Mouse (Mus musculus) limb, embryonic 11.5 days (tissue): ENCODE data around the gene Cadps. TPM values are rescaled to one million over a fixed set of nuclear protein-coding genes. Genes with fewer than 3 reads are reported as not detected.

Experiments used
- ATAC-seq: fragments of 200-750 bp; cut with Nextera tagmentation; 2 replicates; pipeline ENCODE4 v1.8.0; 2017; ENCODE audit warnings: low read depth; ENCODE audit not compliant: insufficient number of reproducible peaks, low FRiP score, low TSS enrichment
- DNase-seq: peaks from one replicate; pipeline ENCODE4 v3.0.0-alpha.2; 2015; ENCODE audit warnings: low spot score
- H3K27ac ChIP-seq: fragments of 300-500 bp; sonication (generic); replicated peaks from 2 replicates; pipeline ENCODE4 v1.5.1; 2014; ENCODE audit warnings: low read depth, mild to moderate bottlenecking, low read length
- H3K27me3 ChIP-seq: fragments of 300-500 bp; sonication (generic); 2 replicates; pipeline ENCODE4 v1.6.1; 2014; ENCODE audit warnings: mild to moderate bottlenecking, low read length, mixed read lengths; ENCODE audit not compliant: control insufficient read depth, insufficient read depth
- H3K36me3 ChIP-seq: fragments of 300-500 bp; sonication (generic); 2 replicates; pipeline ENCODE4 v1.6.1; 2014; ENCODE audit warnings: mild to moderate bottlenecking, low read length, moderate library complexity, mixed read lengths; ENCODE audit not compliant: control insufficient read depth, insufficient read depth
- H3K4me1 ChIP-seq: fragments of 300-500 bp; sonication (generic); 2 replicates; pipeline ENCODE4 v1.6.1; 2014; ENCODE audit warnings: low read length, mixed read lengths; ENCODE audit not compliant: control insufficient read depth, insufficient read depth
- H3K4me2 ChIP-seq: fragments of 300-500 bp; sonication (generic); 2 replicates; pipeline ENCODE4 v1.6.1; 2014; ENCODE audit warnings: low read depth, mild to moderate bottlenecking, moderate library complexity; ENCODE audit not compliant: severe bottlenecking
- H3K4me3 ChIP-seq: fragments of 300-500 bp; sonication (generic); 2 replicates; pipeline ENCODE4 v1.5.1; 2014; ENCODE audit warnings: low read depth, low read length
- H3K9ac ChIP-seq: fragments of 300-500 bp; sonication (generic); 2 replicates; pipeline ENCODE4 v1.6.1; 2014; ENCODE audit warnings: mild to moderate bottlenecking, low read length
- H3K9me3 ChIP-seq: fragments of 300-500 bp; sonication (generic); 2 replicates; pipeline ENCODE4 v1.6.1; 2016; ENCODE audit warnings: low read length; ENCODE audit not compliant: control insufficient read depth
- WGBS: fragments of 180-500 bp; shearing (Covaris S2); extraction: QIAGEN DNeasy Blood & Tissue Kit; methylation state at CpG from one replicate; pipeline ENCODE4 v1.1.7; 2014; 5-methylcytosine and 5-hydroxymethylcytosine counted together
- polyA plus RNA-seq: library from polyadenylated mRNA; unstranded; fragments of >200 nt; fragmentation: Nextera tagmentation; extraction: Ambion mirVana; gene quantifications from 2 replicates; pipeline ENCODE4 v1.2.1, GENCODE M21; 2014

The Cadps gene
- polyA plus RNA-seq, 1 experiment from 2014 or later, result 0.36 TPM

DNA sequence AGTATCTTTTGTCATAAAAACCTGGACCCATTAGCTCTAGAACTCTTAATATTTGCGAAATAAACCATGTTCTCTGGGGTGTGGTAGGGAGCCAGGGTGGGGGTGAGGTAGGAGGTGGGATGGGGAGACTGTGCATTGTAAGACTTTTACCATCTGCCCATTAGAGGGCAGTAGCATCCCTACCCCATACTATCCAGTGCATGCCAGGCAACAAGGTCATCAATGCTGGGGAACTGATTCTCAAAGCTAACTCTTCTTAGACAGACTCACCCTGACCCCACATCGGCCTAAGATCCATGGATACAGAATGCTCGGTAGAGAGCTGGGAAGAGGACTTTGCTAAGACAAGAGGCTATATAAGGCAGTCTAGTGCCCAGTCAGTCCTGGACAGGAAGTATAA, 425.3 kb downstream of the Cadps start:
- no peak for DNase-seq
- no peaks in the 10 kb centered on the region for H3K27me3 ChIP-seq
- 77% methylated on average over 3 of the region's 3 CpGs for WGBS
- no peaks in the 10 kb centered on the region for H3K4me1 ChIP-seq
- H3K9ac ChIP-seq, result no peak overlapping the region
- no peak overlapping the region for H3K27ac ChIP-seq
- H3K4me2 ChIP-seq, result no peak overlapping the region
- H3K36me3 ChIP-seq, result no peaks in the 10 kb centered on the region
- ATAC-seq, result no peak
- no peaks in the 10 kb centered on the region for H3K9me3 ChIP-seq
- H3K4me3 ChIP-seq, result no peak overlapping the region

DNA sequence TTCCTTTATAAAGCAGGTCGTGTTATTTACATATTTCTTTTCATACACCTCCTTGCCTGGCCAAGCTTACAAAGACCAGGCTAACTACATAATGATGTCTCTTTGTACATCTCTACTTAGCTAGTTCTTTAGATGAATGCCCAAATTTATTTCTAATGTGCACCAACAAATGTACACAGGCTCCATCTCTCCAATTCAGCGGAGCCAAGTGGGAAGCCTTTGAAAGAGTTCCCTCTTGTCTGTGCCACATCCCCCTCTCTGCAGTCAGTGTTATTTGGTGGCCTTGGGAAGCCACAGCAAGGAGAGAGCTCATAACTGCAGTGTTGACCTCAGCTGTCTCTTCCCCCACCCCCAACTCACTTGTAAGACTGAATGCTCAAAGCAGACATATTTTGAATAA, 428.6 kb downstream of the Cadps start:
- no peaks in the 10 kb centered on the region for H3K36me3 ChIP-seq
- H3K4me3 ChIP-seq, result no peak overlapping the region
- H3K9ac ChIP-seq, result no peak overlapping the region
- 66% methylated on average over 2 of the region's 2 CpGs for WGBS
- H3K27ac ChIP-seq, result no peak overlapping the region
- no peak for ATAC-seq
- DNase-seq, result no peak
- no peaks in the 10 kb centered on the region for H3K4me1 ChIP-seq
- no peak overlapping the region for H3K4me2 ChIP-seq
- no peaks in the 10 kb centered on the region for H3K9me3 ChIP-seq
- no peaks in the 10 kb centered on the region for H3K27me3 ChIP-seq

DNA sequence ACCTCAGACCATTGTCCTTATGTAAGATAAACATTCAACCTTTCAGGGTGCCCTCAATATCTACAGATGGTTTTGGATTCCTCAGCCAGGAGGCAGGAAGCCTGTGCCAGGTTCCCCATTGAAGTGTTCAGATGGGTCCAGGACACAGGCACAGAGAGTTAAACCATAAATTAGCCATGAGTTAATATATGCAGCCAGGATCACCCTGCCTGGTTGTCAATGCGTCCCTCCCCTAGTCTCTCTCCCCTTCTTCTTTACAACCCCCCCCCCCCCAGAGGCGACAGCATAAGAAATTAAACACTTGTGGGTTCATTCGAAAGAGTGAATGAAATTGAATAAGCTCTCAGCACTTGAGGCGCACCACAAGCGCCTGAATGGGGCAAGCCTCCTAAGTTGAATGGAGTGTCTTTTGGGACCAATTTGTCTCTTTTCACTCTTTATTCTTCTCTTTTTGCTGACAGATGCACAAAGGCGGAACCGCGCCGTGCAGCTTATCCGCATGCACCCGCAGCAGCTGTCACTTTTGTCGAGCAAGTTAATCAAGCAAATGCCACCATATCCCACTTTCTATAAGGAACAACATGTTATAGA, 429.5 kb downstream of the Cadps start:
- Histone ChIP-seq H3K36me3 (no peaks in the 10 kb centered on the region), H3K4me1 (peaks cover 7% of the 10 kb centered on the region), H3K27me3 (no peaks in the 10 kb centered on the region), H3K9ac (no peak overlapping the region), H3K9me3 (no peaks in the 10 kb centered on the region), H3K4me2 (no peak overlapping the region), H3K27ac (no peak overlapping the region), H3K4me3 (no peak overlapping the region)
- 66% methylated on average over 12 of the region's 12 CpGs for WGBS
- ATAC-seq, result no peak
- no peak for DNase-seq

DNA sequence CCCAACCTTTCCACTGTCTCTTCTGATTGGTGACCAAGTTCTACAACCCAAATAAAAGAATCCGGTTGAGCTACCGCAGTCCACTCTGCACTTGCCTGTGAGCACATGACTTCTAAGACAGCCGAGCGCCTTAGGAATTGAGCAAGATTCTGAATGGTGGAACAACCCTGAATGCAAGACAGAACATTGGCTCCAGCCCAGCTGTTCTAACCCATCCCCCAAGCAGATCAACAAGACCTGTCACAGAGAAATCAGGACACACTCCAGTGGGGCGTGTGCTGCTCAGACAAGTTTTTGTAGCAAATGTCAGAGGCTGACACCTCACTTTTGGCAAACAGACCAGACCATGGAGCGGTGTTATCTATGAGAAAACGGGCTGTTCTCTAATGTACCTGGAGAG, 431.7 kb downstream of the Cadps start:
- no peaks in the 10 kb centered on the region for H3K27me3 ChIP-seq
- no peaks in the 10 kb centered on the region for H3K9me3 ChIP-seq
- no peaks in the 10 kb centered on the region for H3K36me3 ChIP-seq
- no peak for DNase-seq
- H3K4me1 ChIP-seq, result peaks cover 10% of the 10 kb centered on the region
- H3K4me3 ChIP-seq, result no peak overlapping the region
- no peak overlapping the region for H3K27ac ChIP-seq
- no peak for ATAC-seq
- H3K4me2 ChIP-seq, result no peak overlapping the region
- WGBS, result 80% methylated on average over 7 of the region's 7 CpGs
- no peak overlapping the region for H3K9ac ChIP-seq

DNA sequence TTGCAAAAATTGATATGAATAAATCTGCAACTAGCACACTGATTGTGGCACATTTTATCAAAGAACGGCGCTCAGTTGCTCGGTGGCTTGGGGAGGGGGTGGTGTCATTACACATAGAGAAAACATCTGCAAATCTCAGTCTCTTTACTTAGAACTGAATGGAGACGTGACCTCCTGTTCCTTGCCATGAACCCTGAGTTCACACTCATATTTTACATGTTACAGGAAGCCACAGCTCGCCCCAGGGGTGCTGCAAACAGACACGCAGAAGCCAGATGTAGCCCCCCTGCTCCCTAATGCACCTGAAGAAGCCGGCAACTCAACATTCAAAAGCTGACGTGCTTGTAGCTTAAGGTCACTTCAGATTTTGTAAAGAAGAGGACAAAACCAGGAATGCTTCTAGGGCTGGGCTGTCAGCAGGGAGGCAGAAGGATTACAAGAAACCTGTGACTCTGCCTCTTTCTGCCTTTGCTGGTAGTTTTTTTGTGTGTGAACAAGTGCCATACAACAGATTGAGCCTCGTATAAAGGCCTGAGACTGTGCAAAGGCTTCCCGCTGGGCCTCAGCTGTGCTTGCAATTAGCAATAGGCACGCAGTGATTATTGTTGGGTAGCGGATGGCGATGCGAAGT, 434.0 kb downstream of the Cadps start:
- WGBS, result 8% methylated on average over 14 of the region's 14 CpGs
- H3K9me3 ChIP-seq, result no peaks in the 10 kb centered on the region
- H3K4me2 ChIP-seq, result no peak overlapping the region
- ATAC-seq, result no peak
- no peak overlapping the region for H3K4me3 ChIP-seq
- H3K36me3 ChIP-seq, result no peaks in the 10 kb centered on the region
- peaks cover 10% of the 10 kb centered on the region for H3K4me1 ChIP-seq
- peak; percentile 47 for DNase-seq
- H3K9ac ChIP-seq, result no peak overlapping the region
- H3K27ac ChIP-seq, result no peak overlapping the region
- no peaks in the 10 kb centered on the region for H3K27me3 ChIP-seq

DNA sequence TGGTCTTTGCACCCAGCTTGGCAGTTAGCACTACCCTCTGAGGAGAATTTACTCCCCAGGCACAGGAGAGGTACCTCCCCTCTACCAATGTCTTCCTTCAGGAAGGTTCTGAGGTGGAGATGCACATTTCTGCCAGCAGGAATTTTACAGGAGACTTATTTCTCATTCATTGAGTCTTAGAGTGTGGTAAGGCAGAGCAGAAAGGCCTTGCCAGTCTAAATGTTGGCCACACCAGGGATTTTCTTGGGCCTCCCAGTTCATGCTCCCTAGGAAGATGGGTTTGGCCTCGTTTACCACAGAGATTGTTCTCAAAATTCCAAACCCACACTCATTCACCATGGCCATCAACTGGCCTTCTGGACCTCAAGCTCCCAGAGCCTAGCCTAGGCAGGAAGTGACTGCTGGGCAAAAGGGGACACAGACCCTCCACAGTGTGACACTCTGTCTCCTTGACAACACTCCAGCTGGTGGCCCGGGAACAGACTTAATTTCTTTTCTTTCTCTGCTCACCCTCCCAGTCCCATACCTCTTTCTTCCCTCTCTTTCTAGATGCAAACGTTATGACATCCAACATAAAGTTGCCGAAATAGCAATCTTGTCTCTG, 434.6 kb downstream of the Cadps start:
- Histone ChIP-seq H3K4me1 (peaks cover 10% of the 10 kb centered on the region), H3K4me2 (no peak overlapping the region), H3K9me3 (no peaks in the 10 kb centered on the region), H3K36me3 (no peaks in the 10 kb centered on the region), H3K9ac (no peak overlapping the region), H3K27ac (no peak overlapping the region), H3K4me3 (no peak overlapping the region), H3K27me3 (no peaks in the 10 kb centered on the region)
- 29% methylated on average over 4 of the region's 4 CpGs for WGBS
- ATAC-seq (peak; percentile 41; the same call in 1 of the 2 replicates), DNase-seq (peak; percentile 30)

DNA sequence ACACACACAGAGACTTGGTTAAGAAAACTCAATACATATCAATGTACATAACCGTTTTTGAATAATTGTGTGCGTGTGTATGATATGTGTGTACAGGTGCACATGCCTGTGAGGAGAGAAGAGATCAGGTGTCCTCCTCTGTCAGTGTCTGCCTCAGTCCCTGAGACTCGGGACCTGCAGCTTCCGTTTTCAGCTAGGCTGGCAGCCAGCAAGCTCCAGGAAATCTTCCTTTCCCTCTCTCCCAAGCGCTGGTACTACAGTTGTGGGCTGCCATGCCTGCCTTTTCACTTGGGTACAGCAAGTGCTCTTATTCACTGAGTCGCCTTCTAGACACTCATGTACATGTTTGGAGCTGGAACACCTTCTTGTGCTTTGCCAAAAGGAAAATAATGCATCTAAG, 435.7 kb downstream of the Cadps start:
- ATAC-seq, result no peak
- H3K9ac ChIP-seq, result no peak overlapping the region

DNA sequence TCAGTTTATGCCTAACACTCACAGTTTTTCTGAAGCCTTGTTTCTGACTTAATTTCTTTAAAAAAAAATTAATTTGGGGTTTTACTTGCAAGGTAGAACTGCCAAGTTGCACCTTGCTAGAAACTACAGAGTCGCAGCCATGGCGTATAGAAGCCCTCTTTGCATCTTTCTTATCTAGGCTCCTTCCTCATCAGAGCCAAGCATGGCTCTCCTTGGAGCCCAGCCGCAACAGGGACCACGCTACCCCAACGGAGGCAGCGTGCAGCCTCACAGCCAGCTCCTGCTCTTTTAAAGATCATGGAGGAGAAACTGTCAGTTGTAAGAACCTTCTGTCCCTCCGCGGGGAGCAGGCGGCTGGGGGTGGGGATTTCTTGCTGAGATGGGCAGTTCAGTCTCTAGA, 445.0 kb downstream of the Cadps start:
- Histone ChIP-seq H3K4me2 (no peak overlapping the region), H3K27ac (no peak overlapping the region), H3K27me3 (no peaks in the 10 kb centered on the region), H3K9ac (no peak overlapping the region), H3K9me3 (no peaks in the 10 kb centered on the region), H3K36me3 (no peaks in the 10 kb centered on the region), H3K4me1 (no peaks in the 10 kb centered on the region), H3K4me3 (no peak overlapping the region)
- ATAC-seq (no peak), DNase-seq (no peak)
- WGBS, result 16% methylated on average over 9 of the region's 9 CpGs

More for the DNA sequence above, 435.7 kb downstream of the Cadps start:
- no peaks in the 10 kb centered on the region for H3K27me3 ChIP-seq
- no peaks in the 10 kb centered on the region for H3K36me3 ChIP-seq
- no peak overlapping the region for H3K27ac ChIP-seq
- H3K4me1 ChIP-seq, result peaks cover 10% of the 10 kb centered on the region
- H3K9me3 ChIP-seq, result no peaks in the 10 kb centered on the region
- no peak overlapping the region for H3K4me2 ChIP-seq
- H3K4me3 ChIP-seq, result no peak overlapping the region
- DNase-seq, result no peak
- 80% methylated on average over 6 of the region's 6 CpGs for WGBS
